Mouse (Mus musculus) kidney, postnatal 36 days (tissue): Measurements from ENCODE around the gene Acsm1.
A peak's percentile ranks its signal among the peaks of the same experiment; 100 is the strongest.

Experiments used
- DNase-seq, 2 experiments: peaks; one replicate each; pipeline ENCODE4 v3.0.0; 2021 to 2022; ENCODE audit warnings: mixed read lengths in 2 of 2

The Acsm1 gene

DNA sequence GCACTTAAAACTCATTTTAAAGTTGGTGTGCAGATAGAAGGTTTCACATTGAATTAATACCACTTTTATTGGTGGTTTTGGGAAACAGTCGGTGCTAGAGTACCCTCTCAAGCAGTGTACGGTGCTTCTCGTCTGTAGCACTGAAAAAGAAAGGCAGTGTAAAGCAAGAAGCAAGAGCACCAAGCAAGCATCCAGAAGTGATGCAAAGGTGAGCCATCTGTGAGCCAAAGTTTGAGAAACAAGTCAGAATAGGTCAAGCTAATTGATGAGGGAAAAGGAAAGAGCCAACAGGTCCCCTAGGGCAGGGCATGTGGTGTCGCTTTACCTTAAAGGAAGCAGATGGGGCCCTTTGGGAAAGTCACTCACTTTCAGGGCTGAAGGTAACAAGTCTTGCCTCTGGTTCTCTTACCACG, at the start of gene Acsm1:
Gene Acsm1, plus strand, starts transcription at position 363 of the 413 bp plus-strand sequence.
- no peak for DNase-seq

DNA sequence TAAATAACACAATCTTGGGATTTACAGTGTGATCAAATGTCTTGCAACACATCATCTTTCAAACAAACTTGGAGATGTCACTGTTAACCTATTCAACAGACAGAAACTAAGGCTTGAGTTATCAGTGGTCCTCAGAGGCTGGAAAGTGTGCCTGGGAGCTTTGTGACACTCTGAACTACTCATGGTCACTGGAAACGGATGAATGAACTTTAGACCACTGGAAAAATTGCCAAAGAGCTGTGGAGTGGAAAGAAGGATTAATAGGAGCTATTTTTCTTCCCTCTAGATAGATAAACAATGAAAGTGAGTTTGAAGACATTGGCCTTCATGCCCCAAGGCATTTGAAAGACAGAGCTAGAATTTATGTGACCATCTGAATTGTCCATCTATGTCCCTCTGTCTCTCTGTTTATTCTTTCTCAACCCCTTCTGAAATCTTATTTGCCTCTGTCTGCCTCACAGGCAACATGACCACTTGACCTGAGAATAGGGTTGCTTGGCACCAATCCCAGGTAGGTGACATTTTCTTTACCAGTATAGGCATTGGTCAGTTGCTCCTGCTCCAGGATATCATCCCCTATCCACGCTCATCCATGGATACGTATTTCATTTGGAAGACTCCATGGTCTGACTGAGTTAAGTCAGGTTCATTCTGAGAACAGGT, 46.9 kb upstream of the Acsm1 start:
- DNase-seq: peak in 1 of 2 experiments; percentile 69

DNA sequence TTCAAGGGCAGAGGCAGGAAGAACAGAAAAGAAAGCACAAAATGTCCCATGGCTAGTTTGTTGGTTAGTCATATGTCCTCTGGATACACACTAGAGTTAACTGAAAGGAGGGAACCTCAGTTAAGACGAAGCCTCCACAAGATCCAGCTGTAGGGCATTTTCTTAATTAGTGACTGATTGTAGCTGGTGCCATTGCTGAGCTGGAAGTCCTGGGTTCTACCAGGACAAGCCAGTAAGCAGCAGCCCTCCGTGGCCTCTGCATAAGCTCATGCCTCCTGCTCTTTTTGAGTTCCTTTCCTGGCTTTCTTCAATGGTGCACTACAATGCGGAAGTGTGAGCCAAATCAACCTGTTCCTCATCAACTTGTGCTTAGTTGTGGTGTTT, 46.4 kb upstream of the Acsm1 start:
- peak; percentile 56 to 68 for DNase-seq

DNA sequence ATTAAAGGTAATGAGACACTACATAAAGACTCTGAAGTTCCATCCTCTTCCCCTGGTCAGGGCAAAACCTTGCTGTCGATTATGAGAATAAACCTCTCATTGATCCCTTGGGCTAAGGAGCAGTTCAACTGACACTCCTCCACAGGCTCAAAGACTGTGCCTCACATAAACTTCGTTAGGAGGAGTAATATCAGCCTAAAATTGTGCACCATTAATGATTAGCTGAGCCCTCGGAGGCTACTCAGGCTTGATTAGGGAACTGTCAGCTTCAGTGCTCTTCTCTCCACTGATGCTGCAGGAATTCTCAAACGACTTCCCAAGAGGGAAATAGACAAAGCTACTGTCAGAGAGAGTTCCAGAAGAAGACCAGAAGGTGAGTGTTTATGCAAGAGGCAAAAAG, 45.4 kb upstream of the Acsm1 start:
- DNase-seq: peak in 1 of 2 experiments; percentile 47

DNA sequence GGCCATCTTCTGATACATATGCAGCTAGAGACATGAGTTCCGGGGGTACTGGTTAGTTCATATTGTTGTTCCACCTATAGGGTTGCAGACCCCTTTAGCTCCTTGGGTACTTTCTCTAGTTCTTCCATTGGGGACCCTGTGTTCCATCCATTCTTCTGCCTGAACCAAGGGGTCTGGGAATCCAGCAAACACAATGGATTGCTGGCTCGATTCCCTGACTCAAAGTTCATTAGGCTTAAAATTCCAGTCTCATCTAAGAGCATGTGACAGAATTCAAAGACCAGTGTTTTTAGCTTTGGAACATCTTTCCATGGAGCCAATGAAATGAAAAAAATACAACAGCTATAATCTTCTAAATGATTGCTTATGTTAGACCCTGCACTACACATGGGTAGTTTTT, 44.4 kb upstream of the Acsm1 start:
- peak; percentile 52 to 61 for DNase-seq

DNA sequence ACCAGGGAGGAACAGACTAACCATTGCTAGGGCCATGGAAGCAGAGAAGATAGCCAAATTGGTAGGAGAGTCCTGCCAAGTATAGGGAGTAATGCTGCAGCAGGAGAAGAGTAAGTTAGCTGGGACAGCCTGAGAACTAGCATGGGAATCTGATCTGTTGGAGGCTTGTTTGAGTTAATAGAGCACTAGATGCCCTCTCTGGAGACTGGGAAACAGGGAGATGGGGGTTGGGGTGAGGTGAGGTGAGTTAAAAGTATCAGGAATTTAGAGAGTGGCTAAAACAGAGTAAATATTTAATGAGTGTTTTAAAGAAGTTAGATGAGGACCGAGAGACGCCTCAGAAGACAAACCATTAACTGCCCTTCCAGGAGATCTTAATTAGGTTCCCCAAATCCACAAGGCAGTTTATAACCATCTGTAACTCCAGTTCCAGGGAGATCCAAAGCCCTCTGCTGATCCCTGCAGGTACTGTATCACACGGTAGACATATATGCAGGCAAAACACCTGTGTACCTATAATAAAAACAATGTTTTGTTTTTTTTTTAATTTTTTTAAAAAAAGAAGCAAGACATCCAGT, 12.2 kb upstream of the Acsm1 start:
- DNase-seq: peak; percentile 63 to 80

DNA sequence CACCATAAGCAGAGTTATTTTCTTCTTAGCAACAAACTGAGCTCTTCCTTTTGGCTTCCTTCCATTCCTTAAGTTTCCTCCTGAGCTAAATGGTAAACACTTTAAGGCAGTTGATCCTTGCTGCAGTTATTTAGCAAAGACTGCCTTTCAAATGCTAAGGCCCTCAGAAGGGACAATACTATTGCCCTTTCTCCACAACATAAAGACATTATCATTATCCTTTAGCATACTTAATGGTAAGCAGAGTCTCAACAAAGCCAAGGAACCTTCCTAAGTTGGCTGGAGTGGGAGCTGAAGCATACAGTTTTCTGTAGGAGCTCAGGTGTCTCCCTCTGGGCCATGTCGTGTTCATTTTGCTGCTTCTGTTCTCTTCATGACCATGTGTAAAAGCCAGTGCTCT, 11.5 kb upstream of the Acsm1 start:
- DNase-seq: no peak

DNA sequence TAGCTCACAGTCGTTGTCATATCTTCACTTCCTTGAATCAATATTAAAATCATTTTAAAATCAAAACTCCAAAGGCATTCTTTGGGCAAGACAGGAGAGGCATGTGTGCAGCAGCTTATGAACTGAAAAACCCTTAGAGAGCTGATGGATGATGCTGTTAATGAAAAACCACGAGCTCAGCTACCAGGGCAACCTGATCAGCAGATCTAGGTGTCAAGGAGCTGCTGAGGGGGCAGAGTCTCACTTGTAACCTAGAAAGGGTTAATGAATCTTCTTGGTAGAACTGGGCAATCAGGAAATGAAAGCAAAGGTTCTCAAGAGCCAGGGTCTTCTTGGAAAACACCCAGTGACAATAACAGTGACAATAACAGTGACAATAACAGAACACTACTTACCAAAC, 10.3 kb upstream of the Acsm1 start:
- peak; percentile 56 to 85 for DNase-seq

DNA sequence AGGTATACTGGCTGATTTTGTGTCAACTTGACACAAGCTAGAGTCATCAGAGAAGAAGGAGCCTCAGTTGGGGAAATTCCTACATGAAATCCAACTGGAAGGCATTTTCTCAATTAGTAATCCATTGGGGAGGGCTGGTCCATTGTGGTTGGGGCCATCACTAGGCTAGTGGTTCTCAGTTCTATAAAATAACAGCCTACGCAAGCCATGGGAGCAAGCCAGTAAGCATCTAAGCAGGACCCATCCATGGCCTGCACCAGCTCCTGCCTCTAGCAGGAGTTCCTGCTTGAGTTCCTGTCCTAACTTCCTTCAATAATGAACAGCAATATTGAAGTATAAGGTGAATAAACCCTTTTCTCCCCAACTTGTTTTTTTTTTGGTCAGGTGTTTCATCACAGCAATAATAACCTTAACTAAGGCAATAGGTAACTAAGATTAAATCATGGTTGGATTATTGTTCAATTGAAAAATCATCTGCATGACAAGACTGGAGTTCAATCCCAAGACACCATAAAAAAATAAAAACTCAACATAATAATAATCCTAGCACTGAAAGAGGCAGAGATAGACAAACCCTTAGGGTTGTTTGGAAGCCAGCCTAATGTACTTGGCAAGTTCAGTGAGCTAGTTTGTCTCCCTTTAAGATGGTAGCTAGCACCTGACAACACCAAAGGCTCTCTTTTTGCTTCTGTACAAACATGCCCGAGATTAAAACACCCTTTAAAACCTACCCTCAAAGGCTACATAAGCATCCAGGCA, 5.5 kb upstream of the Acsm1 start:
- DNase-seq: no peak

DNA sequence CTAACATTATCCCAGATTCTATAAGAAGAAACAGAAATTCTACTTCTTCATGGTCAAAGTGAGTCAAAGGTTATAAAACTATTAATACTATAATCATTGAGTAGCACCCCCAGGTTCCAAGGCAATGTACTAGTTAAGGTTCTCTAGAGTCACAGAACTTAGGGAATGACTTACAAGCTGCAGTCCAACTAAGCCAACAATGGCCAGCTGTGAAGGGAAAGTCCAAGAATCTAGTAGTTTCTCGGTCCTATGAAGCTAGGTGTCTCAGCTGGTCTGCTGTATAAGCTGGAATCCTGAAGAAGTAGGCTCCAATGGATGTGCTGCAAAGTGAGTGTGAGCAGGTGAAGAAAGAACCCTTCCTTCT, 4.9 kb upstream of the Acsm1 start:
- peak in 1 of 2 experiments; percentile 11 for DNase-seq

DNA sequence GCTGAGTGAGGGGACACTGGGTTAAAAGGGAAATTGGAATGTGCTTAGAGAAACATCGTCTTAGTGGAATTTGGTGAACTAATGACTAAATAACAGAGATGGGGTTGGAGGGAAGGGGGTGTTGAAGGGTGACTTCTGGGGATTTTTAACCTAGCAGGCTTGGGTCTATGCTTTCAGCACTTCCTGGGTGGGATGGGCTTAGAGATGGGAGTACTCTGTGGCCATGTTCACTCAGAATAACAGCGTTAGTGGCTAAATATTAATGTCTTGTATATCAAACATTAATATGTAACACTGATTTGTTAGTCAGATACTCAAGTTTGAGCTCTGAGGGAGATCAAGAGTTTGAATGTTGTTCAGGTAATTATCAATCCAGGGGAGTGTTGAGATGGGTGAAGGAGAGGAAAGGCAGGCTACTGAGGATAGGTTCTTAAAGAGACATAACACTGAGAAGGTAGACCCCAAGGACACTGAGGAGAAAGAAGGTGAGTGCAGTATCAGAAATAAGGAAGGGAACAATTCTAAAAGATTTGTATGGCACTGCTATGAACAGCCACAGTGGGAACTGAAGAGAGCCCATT, 1.8 kb upstream of the Acsm1 start:
- DNase-seq: peak; percentile 54 to 84

DNA sequence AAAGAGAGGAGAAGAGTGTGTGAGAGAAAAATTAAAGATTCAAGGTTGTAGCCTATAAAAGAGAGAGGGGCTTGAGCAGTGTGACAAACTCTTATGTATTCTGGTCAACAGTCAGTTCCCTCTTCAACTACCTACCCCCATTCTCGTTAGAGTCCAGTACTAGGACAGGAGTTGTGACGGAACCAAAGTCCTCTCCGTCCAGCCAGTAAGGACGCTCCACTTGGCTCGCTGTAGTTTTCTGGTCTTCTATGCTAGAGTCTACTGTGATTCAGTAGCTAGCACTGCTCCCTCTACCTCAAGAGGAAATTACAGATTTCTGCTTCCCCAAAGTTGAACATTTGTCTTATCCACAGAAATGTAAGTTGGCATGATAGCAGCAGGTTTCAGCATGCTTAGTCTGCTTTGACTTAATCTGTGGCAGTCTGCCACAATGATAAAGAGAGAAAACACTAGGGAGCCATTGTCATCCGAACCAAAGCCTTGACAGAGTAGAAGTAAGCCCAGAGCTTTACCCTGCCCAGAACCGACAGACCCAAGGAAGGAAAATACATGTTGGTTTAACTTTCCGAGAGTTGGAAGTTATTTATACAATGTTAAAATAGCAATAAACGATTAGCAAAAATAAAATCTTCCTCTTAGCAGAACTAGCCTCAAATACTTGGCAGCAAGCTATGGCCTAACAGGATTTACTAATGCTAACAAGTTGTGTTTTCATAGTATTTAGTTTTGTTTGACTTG, 731 bp upstream of the Acsm1 start:
- DNase-seq: peak; percentile 67 to 80

DNA sequence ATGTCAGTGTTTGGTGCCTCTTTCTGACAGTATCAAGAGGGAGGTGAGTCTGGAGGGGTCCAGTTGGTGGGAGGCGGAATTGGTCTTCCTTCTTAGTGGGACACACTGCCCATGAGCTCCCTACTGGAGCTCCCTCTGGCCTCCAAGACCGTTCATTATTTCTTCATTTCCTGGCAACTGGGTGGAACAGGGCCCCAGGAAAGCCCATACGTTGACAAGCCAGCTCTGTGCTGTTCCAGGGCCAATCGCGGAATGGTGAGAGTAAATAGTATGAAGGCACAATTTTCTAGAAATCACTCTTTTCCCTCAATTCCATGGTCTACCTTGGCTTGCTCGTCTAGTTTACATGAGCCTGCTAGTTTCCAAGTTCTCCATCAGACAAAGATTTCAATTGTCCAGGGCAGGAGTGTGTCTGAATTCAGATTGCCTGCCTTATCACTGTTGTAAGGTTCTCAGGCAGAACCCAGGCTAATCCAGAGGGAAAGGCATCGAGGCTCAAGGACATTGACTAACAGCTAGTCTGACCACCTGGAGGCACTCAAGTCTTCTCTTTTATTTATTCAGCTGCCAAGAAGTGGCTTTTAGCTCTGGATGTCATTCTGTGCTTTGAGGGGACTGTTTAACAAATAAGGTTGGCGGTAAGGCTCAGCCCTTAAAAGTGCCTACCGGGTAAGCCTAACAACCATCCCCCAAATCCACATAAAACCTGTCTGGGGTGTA, 1.1 kb downstream of the Acsm1 start:
- DNase-seq: no peak

DNA sequence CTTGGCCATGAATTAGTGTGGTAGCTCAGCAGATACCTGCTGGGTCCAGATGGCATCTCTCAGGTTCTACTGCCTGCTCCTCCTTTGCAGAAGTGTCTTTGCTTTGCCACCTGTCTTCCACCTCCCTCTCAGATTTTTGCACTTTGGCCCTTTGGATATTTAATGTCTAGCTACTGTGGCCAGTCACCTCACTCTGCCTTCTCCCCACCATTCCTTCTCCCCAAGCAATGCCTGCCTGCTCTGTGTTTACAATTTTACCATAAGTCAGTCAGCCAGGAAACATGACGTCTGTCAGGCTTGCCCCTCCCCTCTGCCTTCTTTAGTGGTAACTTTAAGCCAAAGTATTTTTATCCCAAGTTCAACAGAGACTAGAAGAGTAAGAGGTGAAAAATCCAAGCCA, 9.7 kb downstream of the Acsm1 start:
- peak; percentile 42 to 62 for DNase-seq

DNA sequence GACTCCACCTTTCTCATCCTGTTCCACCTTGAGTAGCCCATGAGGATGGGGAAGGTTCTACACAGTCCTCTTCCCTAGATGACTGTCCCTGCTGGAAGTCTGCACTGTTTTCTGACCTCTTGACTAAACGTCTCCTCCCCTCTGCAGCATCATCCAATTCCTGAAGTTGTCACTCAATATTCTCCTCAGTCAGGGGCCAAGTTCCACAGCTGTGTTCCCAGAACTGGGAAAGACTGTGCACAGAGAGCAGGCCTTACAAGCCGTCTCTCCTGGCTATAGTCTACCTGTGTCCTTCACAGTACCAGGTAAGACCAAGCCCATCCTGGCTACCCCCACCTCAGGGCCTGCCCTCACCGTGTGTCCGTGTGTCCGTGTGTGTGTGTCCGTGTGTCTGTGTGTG, 10.8 kb downstream of the Acsm1 start:
- DNase-seq: peak; percentile 75 to 76

DNA sequence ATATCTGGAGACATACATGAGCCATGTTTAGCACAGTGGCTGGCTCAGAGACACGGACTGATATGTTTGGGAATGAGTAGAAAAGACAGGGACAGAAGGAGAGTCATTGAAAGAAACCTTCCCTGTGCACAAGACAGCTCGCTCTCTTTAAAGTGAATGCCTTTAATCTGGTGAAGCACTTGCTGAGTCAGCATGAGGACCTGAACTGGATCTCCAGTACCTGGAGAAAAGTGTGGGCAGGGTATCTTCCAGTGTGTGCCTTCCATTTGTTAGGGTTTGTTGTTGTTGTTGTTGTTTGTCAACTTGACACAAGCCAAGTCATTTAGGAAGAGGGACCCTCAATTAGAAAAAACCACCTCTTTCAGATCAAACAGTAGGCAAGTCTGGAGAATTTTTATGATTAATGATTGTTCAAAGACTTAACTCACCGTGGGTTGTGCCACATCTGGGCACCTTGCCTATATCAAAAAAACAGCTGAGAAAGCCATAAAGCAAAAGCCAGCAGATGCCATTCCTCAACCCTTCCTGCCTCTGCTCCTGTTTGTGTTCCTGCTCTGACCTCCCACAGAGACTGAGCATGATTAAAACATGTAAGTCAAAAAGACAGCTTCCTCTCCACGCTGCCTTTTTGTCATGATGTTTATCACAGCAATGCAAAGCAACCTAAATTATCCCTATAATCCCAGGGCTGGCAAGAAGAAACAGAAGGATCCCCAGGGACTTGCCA, 11.5 kb downstream of the Acsm1 start:
- peak; percentile 57 to 72 for DNase-seq

DNA sequence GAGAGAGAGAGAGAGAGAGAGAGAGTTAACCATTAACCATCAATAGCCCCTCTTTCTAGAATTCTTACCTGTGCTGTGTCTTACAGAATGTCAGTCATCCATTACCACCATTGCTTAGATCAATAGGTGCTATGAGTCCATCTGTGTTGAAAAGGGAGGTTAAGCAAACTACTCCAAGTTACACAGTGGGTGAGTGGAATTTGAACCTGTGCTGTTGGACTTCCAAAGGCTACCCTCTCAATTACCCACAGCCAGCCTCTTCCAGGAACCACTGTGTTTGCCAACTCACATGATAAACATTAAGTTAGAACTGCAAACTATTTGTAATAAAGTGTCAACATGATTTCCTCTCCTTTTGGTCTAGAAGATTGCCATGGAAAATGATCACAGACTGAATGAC, 13.3 kb downstream of the Acsm1 start:
- DNase-seq: peak; percentile 51 to 81

DNA sequence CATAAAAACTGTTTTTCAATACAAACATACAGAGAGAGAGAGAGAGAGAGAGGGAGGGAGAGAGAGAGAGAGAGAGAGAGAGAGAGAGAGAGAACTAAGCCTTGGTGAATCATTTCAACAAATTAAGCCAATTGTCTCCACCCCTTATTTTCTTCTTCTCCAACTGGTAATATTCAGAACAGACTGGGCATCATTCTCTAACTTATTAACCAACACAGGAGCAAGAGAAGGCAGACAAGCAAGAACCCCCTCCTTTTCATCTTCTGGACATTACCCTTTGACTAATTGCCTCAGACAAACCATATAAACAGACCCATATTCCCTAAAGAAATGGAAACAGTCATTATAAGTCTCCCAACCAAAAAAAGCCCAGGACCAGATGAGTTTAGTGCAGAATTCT, 31.9 kb downstream of the Acsm1 start:
- DNase-seq: peak in 1 of 2 experiments; percentile 50

DNA sequence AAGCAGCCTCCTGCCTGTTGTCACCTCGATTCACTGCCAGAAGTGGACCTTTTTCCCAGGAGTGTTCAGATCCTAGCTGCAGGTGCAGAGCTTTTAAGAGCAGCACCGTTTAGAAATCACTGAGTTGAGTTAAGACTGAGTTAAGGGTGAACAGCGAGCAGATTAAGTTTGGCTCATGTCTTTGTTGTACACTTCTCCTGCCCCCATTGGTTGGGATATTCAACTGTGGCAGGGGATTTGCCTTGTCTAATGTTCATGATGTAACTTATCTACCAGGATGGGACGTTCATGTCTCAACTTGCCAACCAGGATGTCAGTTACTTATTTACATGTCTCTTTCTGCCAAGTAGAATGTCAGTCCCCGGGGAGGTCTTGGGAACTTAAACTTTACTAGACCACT, 35.5 kb downstream of the Acsm1 start:
- peak in 1 of 2 experiments; percentile 54 for DNase-seq

DNA sequence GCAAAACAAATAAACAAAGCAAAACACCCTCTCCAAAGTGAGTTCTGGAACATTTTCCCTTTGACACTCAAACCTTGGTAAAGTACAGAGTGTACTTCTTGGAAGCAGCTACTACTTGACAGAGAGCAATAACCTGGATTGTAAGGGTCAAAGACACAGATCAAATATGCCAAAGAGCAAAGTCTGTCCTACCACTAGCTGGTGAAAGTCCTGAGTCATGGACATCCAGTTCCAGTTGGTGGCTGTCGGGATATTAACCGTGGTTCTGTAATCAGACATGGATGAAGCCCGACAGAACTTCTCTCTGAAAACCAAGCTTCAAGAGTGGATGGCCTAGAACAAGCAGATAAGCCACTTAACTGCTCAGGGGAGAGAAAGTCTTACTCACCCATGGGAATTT, 61.1 kb downstream of the Acsm1 start:
- DNase-seq: peak; percentile 50 to 87

DNA sequence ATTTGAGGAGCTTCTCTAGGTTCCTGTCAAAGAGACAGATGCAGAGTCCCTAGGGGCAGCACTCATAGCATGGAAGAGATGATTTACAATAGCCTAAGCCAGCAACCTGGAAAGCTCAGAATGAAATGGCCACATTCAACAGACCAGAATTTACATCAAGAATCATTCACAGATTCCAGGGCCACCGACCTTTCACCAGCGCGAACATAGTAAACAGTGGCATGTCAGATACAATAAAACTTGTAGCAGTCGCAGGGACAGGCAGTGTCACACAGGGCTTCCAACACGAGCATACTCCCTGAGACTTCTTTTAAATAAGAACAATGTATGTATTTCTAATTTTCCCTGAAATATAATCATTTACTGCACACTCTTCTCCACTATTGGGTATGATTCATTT, 63.6 kb downstream of the Acsm1 start:
- peak; percentile 28 to 29 for DNase-seq

DNA sequence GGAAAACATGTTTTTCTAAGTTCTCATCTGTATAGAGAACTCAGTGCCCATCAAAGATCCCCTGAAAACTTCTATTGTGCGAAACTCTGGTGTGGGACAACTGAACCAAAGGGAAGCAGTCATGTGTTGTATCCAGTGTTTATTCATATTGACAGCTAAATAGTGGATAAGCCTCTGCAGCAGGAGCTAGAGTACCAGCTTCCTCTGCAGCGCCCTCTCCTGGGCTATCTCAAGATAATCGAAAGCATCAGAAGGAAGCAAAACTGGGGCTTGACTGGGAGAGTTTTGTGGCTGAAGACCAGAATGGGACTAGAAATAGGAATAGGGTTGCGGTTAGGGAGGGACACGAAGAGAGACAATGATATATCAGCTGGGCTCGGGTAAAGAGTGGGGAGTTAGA, 64.1 kb downstream of the Acsm1 start:
- peak; percentile 49 to 77 for DNase-seq
